Mouse (Mus musculus) intestine, embryonic 16.5 days (tissue): ENCODE data around the gene Papss2. TPM values are rescaled to one million over a fixed set of nuclear protein-coding genes. Genes with fewer than 3 reads are reported as not detected.
"Not testable (repeated sequence)": the region's sequence is repeated elsewhere in the genome, so short reads cannot be mapped to it uniquely, and the experiment has no call there.

Experiments
- ATAC-seq: fragments of 200-750 bp; cut with Nextera tagmentation; 2 replicates; pipeline ENCODE4 v1.8.0; 2017; ENCODE audit warnings: moderate TSS enrichment, moderate library complexity
- H3K27ac ChIP-seq: fragments of 300-500 bp; sonication (generic); 2 replicates; pipeline ENCODE4 v1.5.1; 2014; ENCODE audit warnings: mild to moderate bottlenecking, low read length
- H3K27me3 ChIP-seq: fragments of 300-500 bp; sonication (generic); replicated peaks from 2 replicates; pipeline ENCODE4 v1.6.1; 2014; ENCODE audit warnings: low read length, control low read depth, mixed read lengths; ENCODE audit not compliant: control insufficient read depth, insufficient read depth
- H3K36me3 ChIP-seq: fragments of 300-500 bp; sonication (generic); 2 replicates; pipeline ENCODE4 v1.6.1; 2014; ENCODE audit warnings: low read length, control low read depth; ENCODE audit not compliant: control insufficient read depth, insufficient read depth
- H3K4me1 ChIP-seq: fragments of 300-500 bp; sonication (generic); 2 replicates; pipeline ENCODE4 v1.6.1; 2014; ENCODE audit warnings: low read length, control low read depth, mixed read lengths; ENCODE audit not compliant: control insufficient read depth, insufficient read depth
- H3K4me2 ChIP-seq: fragments of 300-500 bp; sonication (generic); 2 replicates; pipeline ENCODE4 v1.6.1; 2014; ENCODE audit warnings: low read depth, low read length, control low read depth
- H3K4me3 ChIP-seq: fragments of 300-500 bp; sonication (generic); 2 replicates; pipeline ENCODE4 v1.5.1; 2014; ENCODE audit warnings: mild to moderate bottlenecking, low read length
- H3K9ac ChIP-seq: fragments of 300-500 bp; sonication (generic); 2 replicates; pipeline ENCODE4 v1.6.1; 2014; ENCODE audit warnings: low read depth, low read length
- H3K9me3 ChIP-seq: fragments of 300-500 bp; sonication (generic); 2 replicates; pipeline ENCODE4 v1.6.1; 2016; ENCODE audit warnings: low read length, control low read depth; ENCODE audit not compliant: control insufficient read depth
- WGBS: fragments of 180-500 bp; shearing (Covaris S2); extraction: QIAGEN DNeasy Blood & Tissue Kit; methylation state at CpG from one replicate; pipeline ENCODE4 v1.1.7; 2014; 5-methylcytosine and 5-hydroxymethylcytosine counted together
- polyA plus RNA-seq: library from polyadenylated mRNA; unstranded; fragments of >200 nt; fragmentation: Nextera tagmentation; extraction: Ambion mirVana; gene quantifications from 2 replicates; pipeline ENCODE4 v1.2.1, GENCODE M21; 2015

The Papss2 gene
- polyA plus RNA-seq, 1 experiment from 2014 or later = 11.0 TPM

- Histone ChIP-seq H3K9ac (no peak overlapping the region), H3K36me3 (no peaks in the 10 kb centered on the region; the same call in 1 of the 2 replicates), H3K9me3 (no peaks in the 10 kb centered on the region), H3K4me3 (no peak overlapping the region), H3K27me3 (no peaks in the 10 kb centered on the region), H3K4me1 (no peaks in the 10 kb centered on the region), H3K27ac (no peak overlapping the region), H3K4me2 (no peak overlapping the region)
- ATAC-seq = no peak
- 84% methylated on average over 8 of the region's 8 CpGs for WGBS
Observed at GRCm38 (mm10) chr19:32665243-32665642, 69.7 kb downstream of the Papss2 start.

- not testable (repeated sequence) for ATAC-seq, H3K4me2 ChIP-seq, H3K27me3 ChIP-seq, H3K4me1 ChIP-seq, H3K9ac ChIP-seq, H3K9me3 ChIP-seq, H3K36me3 ChIP-seq, H3K4me3 ChIP-seq, H3K27ac ChIP-seq
- 92% methylated on average over 1 of the region's 1 CpGs for WGBS
Observed at GRCm38 (mm10) chr19:32667830-32668229, 72.2 kb downstream of the Papss2 start.

DNA sequence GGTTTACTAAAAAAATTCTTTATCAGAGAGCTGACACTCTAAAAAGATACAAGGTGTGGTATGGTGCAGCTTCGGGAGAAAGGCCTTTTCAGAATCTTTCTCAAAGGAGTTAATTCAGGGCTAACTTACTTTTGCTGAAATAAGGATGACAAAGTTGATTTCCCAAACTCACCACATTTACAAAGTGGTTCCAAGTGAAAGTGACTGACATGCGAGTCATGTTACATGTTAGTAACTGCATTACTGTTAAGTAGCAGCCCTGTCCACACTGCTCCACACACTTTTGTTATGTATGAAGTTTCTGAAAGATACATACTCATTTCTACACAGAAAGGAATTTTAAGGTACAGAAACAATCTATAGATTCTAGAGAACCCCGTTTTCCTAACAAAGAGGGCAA lies 80.2 kb downstream of the Papss2 start:
- Histone ChIP-seq H3K9me3 (no peaks in the 10 kb centered on the region), H3K27me3 (no peaks in the 10 kb centered on the region), H3K4me3 (no peak overlapping the region), H3K27ac (no peak overlapping the region), H3K4me2 (no peak overlapping the region), H3K4me1 (no peaks in the 10 kb centered on the region), H3K9ac (no peak overlapping the region), H3K36me3 (no peaks in the 10 kb centered on the region; the same call in none of the 2 replicates)
- 94% methylated on average over 3 of the region's 3 CpGs for WGBS
- ATAC-seq = no peak

- no peak overlapping the region for H3K9ac ChIP-seq
- no peaks in the 10 kb centered on the region for H3K4me1 ChIP-seq
- no peak for ATAC-seq
- WGBS = 79% methylated on average over 2 of the region's 2 CpGs
- H3K4me3 ChIP-seq = no peak overlapping the region
- no peaks in the 10 kb centered on the region for H3K36me3 ChIP-seq
- no peak overlapping the region for H3K4me2 ChIP-seq
- no peaks in the 10 kb centered on the region for H3K27me3 ChIP-seq
- no peaks in the 10 kb centered on the region for H3K9me3 ChIP-seq
- no peak overlapping the region for H3K27ac ChIP-seq
Observed at GRCm38 (mm10) chr19:32680894-32681293, 85.3 kb downstream of the Papss2 start.

DNA sequence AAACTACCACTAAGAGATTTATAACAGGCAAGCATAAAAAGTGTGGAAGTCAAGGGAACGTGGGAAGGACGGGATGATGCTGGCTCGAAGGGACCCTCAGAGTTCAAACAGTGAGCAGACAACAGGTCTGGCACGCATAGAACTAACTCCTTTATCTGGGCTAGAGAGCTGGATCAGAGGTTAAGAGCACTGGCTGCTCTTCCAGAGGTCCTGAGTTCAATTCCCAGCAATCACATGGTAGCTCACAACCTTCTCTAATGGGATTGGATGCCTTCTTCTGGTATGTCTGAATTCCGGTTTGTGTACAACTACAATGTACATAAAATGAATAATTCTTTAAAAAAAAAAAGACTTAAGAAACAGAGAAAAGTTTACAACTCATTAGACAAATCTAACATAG lies 87.5 kb downstream of the Papss2 start:
- Histone ChIP-seq H3K4me2 (no peak overlapping the region), H3K9me3 (no peaks in the 10 kb centered on the region), H3K9ac (no peak overlapping the region), H3K4me1 (no peaks in the 10 kb centered on the region), H3K4me3 (no peak overlapping the region), H3K27ac (no peak overlapping the region), H3K27me3 (no peaks in the 10 kb centered on the region), H3K36me3 (no peaks in the 10 kb centered on the region)
- no peak for ATAC-seq
- 94% methylated on average over 5 of the region's 5 CpGs for WGBS

DNA sequence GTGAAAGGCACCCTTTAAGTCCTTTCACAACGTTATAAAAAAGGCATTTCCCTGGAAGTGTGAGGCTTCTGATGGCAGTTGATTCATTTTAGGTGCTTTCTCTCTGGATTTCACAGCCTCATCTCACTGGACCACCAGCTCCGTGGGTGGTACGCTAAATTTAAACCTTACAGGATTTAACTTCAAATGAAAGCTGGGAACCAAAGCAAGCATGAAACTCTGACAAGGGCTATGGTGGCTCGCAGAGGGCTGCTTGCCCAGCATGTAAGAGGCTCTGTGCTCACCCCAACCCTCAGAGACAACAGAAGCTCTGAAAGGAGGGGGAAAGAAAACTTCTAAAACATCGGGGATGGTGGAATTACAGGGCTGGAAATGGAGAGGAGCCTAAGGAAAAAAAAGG lies 92.1 kb downstream of the Papss2 start:
- ATAC-seq = no peak
- H3K9ac ChIP-seq = no peak overlapping the region
- H3K36me3 ChIP-seq = no peaks in the 10 kb centered on the region
- no peaks in the 10 kb centered on the region for H3K4me1 ChIP-seq
- H3K9me3 ChIP-seq = no peaks in the 10 kb centered on the region
- H3K4me2 ChIP-seq = no peak overlapping the region
- no peak overlapping the region for H3K27ac ChIP-seq
- WGBS = 91% methylated on average over 5 of the region's 5 CpGs
- no peaks in the 10 kb centered on the region for H3K27me3 ChIP-seq
- H3K4me3 ChIP-seq = no peak overlapping the region

DNA sequence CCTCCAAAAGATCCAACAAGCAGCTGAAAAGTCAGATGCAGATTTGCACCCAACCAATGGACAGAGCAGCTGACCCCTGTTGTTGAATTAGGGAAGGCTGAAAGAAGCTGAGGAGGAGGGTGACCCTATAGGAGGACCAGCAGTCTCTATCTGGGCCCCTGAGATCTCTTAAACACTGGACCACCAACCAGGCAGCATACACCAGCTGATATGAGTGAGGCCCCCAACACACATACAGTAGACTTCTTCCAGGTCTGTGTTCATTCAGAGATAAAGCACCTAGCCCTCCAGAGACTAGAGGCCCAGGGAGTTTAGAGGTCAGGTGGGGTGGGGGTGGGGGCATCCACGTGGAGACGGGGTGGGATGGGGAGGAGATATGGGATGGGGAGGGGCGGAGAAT lies 92.6 kb downstream of the Papss2 start:
- not testable (repeated sequence) for H3K27me3 ChIP-seq, H3K4me2 ChIP-seq, H3K4me1 ChIP-seq, H3K4me3 ChIP-seq, H3K27ac ChIP-seq, ATAC-seq, H3K9ac ChIP-seq, H3K9me3 ChIP-seq, H3K36me3 ChIP-seq
- 73% methylated on average over 3 of the region's 3 CpGs for WGBS

- Histone ChIP-seq H3K4me2 (no peak overlapping the region), H3K36me3 (peaks cover 2% of the 10 kb centered on the region; the same call in 1 of the 2 replicates)
- 65% methylated on average over 6 of the region's 6 CpGs for WGBS
Observed at GRCm38 (mm10) chr19:32689724-32690123, 94.1 kb downstream of the Papss2 start.

GRCm38 (mm10) chr19:32696674-32697073 lies 101.1 kb downstream of the Papss2 start:
- Histone ChIP-seq H3K4me3 (no peak overlapping the region), H3K36me3 (peaks cover 8% of the 10 kb centered on the region), H3K9me3 (no peaks in the 10 kb centered on the region), H3K27ac (no peak overlapping the region), H3K9ac (no peak overlapping the region), H3K4me1 (no peaks in the 10 kb centered on the region), H3K27me3 (no peaks in the 10 kb centered on the region), H3K4me2 (no peak overlapping the region)
- no peak for ATAC-seq
- WGBS = 87% methylated on average over 2 of the region's 2 CpGs

More at GRCm38 (mm10) chr19:32689724-32690123, 94.1 kb downstream of the Papss2 start:
- Histone ChIP-seq H3K4me3 (no peak overlapping the region), H3K9ac (no peak overlapping the region), H3K27me3 (no peaks in the 10 kb centered on the region), H3K27ac (no peak overlapping the region), H3K4me1 (no peaks in the 10 kb centered on the region), H3K9me3 (no peaks in the 10 kb centered on the region)
- no peak for ATAC-seq

- no peak overlapping the region for H3K4me2 ChIP-seq
- H3K9me3 ChIP-seq = no peaks in the 10 kb centered on the region
- H3K27me3 ChIP-seq = no peaks in the 10 kb centered on the region
- no peak for ATAC-seq
- WGBS = 79% methylated on average over 3 of the region's 3 CpGs
- no peak overlapping the region for H3K9ac ChIP-seq
- no peaks in the 10 kb centered on the region for H3K4me1 ChIP-seq
- no peak overlapping the region for H3K27ac ChIP-seq
- no peak overlapping the region for H3K4me3 ChIP-seq
- peaks cover 11% of the 10 kb centered on the region for H3K36me3 ChIP-seq
Observed at GRCm38 (mm10) chr19:32702191-32702590, 106.6 kb downstream of the Papss2 start.
